Mouse (Mus musculus): Measurements from ENCODE around the gene Rusc2.

DNA sequence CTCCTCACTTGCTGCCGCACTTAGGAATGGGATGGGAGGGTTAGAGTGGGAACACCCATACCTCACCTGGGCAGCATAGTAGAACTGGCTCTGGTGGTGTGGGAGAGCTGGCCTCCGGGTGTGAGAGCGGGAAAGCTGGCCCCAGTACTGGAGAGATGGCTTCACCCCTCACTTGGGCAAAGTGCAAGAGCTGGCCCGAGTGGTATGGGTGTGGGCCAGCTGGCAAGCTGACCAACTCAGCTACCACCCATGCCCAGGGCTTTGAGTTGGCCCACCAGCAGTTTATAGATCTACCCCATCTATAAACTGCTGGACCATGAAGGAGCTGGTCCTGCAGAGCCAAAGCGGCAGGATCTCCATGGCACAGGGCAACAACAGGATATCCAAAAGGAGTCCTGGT, 32.6 kb upstream of the Rusc2 start:
- TF ChIP-seq CTCF (IDR thresholded peaks at IDR 0.05; ENCODE audit: insufficient read depth, low read depth, low read length) = no peak
- no peak for TF ChIP-seq POLR2A (IDR thresholded peaks at IDR 0.05; ENCODE audit: insufficient read depth, low read depth, low read length)

Measured in olfactory bulb, adult 2 months (tissue).